Mouse (Mus musculus): Measurements from ENCODE around the gene Ncapd2. TPM values are rescaled to one million over a fixed set of nuclear protein-coding genes. Genes with fewer than 3 reads are reported as not detected.

Ncapd2 gene
- polyA plus RNA-seq, 1 experiment from 2014 or later: 140 TPM

- no peak overlapping the region for H3K27ac ChIP-seq
- no peaks in the 10 kb centered on the region for H3K9me3 ChIP-seq
- ATAC-seq (ENCODE audit: low FRiP score, low read depth): no peak
- WGBS: 13% methylated on average over 22 of the region's 22 CpGs
- peaks cover 48% of the 10 kb centered on the region for H3K36me3 ChIP-seq
- H3K4me1 ChIP-seq: peaks cover 42% of the 10 kb centered on the region
- H3K27me3 ChIP-seq (replicated peaks): no peaks in the 10 kb centered on the region
- no peak overlapping the region for H3K9ac ChIP-seq
- H3K4me3 ChIP-seq: no peak overlapping the region
- H3K4me2 ChIP-seq (replicated peaks): no peak overlapping the region
These were observed 30.4 kb downstream of the Ncapd2 start for GRCm38 (mm10) chr6:125160854-125161760.

- Histone ChIP-seq H3K27me3 (replicated peaks) (no peaks in the 10 kb centered on the region), H3K36me3 (peaks cover 49% of the 10 kb centered on the region), H3K4me1 (peaks cover 38% of the 10 kb centered on the region), H3K4me2 (replicated peaks) (no peak overlapping the region), H3K9ac (no peak overlapping the region), H3K27ac (no peak overlapping the region), H3K4me3 (no peak overlapping the region), H3K9me3 (no peaks in the 10 kb centered on the region)
- no peak for ATAC-seq (ENCODE audit: low FRiP score, low read depth)
- WGBS: 60% methylated on average over 10 of the region's 10 CpGs
These were observed 31.0 kb downstream of the Ncapd2 start for GRCm38 (mm10) chr6:125160558-125160853.

- H3K9ac ChIP-seq: no peak overlapping the region
- H3K4me2 ChIP-seq (replicated peaks): no peak overlapping the region
- peaks cover 38% of the 10 kb centered on the region for H3K4me1 ChIP-seq
- H3K9me3 ChIP-seq: no peaks in the 10 kb centered on the region
- no peak for ATAC-seq (ENCODE audit: low FRiP score, low read depth)
- no peaks in the 10 kb centered on the region for H3K27me3 ChIP-seq (replicated peaks)
- WGBS: 89% methylated on average over 7 of the region's 7 CpGs
- no peak overlapping the region for H3K4me3 ChIP-seq
- H3K27ac ChIP-seq: no peak overlapping the region
- peaks cover 52% of the 10 kb centered on the region for H3K36me3 ChIP-seq
These were observed 31.5 kb downstream of the Ncapd2 start for GRCm38 (mm10) chr6:125159773-125160557.

- no peak for ATAC-seq (ENCODE audit: low FRiP score, low read depth)
- Histone ChIP-seq H3K27me3 (replicated peaks) (no peaks in the 10 kb centered on the region), H3K9ac (no peak overlapping the region), H3K4me2 (replicated peaks) (no peak overlapping the region), H3K4me3 (no peak overlapping the region), H3K9me3 (no peaks in the 10 kb centered on the region), H3K36me3 (peaks cover 54% of the 10 kb centered on the region), H3K27ac (no peak overlapping the region), H3K4me1 (peaks cover 32% of the 10 kb centered on the region)
- WGBS: 86% methylated on average over 15 of the region's 15 CpGs
These were observed 32.5 kb downstream of the Ncapd2 start for GRCm38 (mm10) chr6:125158944-125159492.

- H3K27me3 ChIP-seq (replicated peaks): no peaks in the 10 kb centered on the region
These were observed 34.4 kb downstream of the Ncapd2 start for GRCm38 (mm10) chr6:125156903-125157614.

GRCm38 (mm10) chr6:125156491-125156890 is 35.0 kb downstream of the Ncapd2 start:
- H3K27me3 ChIP-seq (replicated peaks): no peaks in the 10 kb centered on the region
- peaks cover 59% of the 10 kb centered on the region for H3K36me3 ChIP-seq
- H3K4me1 ChIP-seq: peaks cover 27% of the 10 kb centered on the region
- WGBS: 87% methylated on average over 3 of the region's 3 CpGs
- H3K27ac ChIP-seq: no peak overlapping the region
- ATAC-seq (ENCODE audit: low FRiP score, low read depth): peak; percentile 10
- no peaks in the 10 kb centered on the region for H3K9me3 ChIP-seq
- H3K4me3 ChIP-seq: no peak overlapping the region
- H3K9ac ChIP-seq: no peak overlapping the region
- H3K4me2 ChIP-seq (replicated peaks): no peak overlapping the region

More at GRCm38 (mm10) chr6:125156903-125157614, 34.4 kb downstream of the Ncapd2 start:
- WGBS: 16% methylated on average over 7 of the region's 7 CpGs
- H3K4me1 ChIP-seq: peaks cover 27% of the 10 kb centered on the region
- no peaks in the 10 kb centered on the region for H3K9me3 ChIP-seq
- H3K27ac ChIP-seq: peak overlapping the region; percentile 54; the same call in 1 of the 2 replicates
- H3K9ac ChIP-seq: 0 out of 2 replicates have a peak overlapping the region, but pooled peaks have one; percentile 3
- H3K4me3 ChIP-seq: no peak overlapping the region
- no peak overlapping the region for H3K4me2 ChIP-seq (replicated peaks)
- peaks cover 59% of the 10 kb centered on the region for H3K36me3 ChIP-seq
- ATAC-seq (ENCODE audit: low FRiP score, low read depth): peak; percentile 44

- no peak overlapping the region for H3K9ac ChIP-seq
- peaks cover 20% of the 10 kb centered on the region for H3K4me1 ChIP-seq
- 92% methylated on average over 8 of the region's 8 CpGs for WGBS
- no peak overlapping the region for H3K4me2 ChIP-seq (replicated peaks)
- no peaks in the 10 kb centered on the region for H3K9me3 ChIP-seq
- no peak overlapping the region for H3K27ac ChIP-seq
- H3K27me3 ChIP-seq (replicated peaks): no peaks in the 10 kb centered on the region
- H3K36me3 ChIP-seq: peaks cover 54% of the 10 kb centered on the region
- ATAC-seq (ENCODE audit: low FRiP score, low read depth): no peak
- H3K4me3 ChIP-seq: no peak overlapping the region
These were observed 36.2 kb downstream of the Ncapd2 start for GRCm38 (mm10) chr6:125155262-125155661.

GRCm38 (mm10) chr6:125154550-125154949 is 37.0 kb downstream of the Ncapd2 start:
- Histone ChIP-seq H3K36me3 (peaks cover 46% of the 10 kb centered on the region), H3K9ac (no peak overlapping the region), H3K27me3 (replicated peaks) (no peaks in the 10 kb centered on the region), H3K9me3 (no peaks in the 10 kb centered on the region), H3K4me1 (peaks cover 20% of the 10 kb centered on the region), H3K4me2 (replicated peaks) (no peak overlapping the region), H3K4me3 (no peak overlapping the region), H3K27ac (no peak overlapping the region)
- ATAC-seq (ENCODE audit: low FRiP score, low read depth): no peak

- Histone ChIP-seq H3K9me3 (no peaks in the 10 kb centered on the region), H3K27ac (no peak overlapping the region), H3K4me2 (replicated peaks) (no peak overlapping the region), H3K4me1 (peaks cover 26% of the 10 kb centered on the region), H3K9ac (no peak overlapping the region), H3K27me3 (replicated peaks) (no peaks in the 10 kb centered on the region), H3K4me3 (no peak overlapping the region), H3K36me3 (peaks cover 38% of the 10 kb centered on the region)
- 90% methylated on average over 4 of the region's 4 CpGs for WGBS
- no peak for ATAC-seq (ENCODE audit: low FRiP score, low read depth)
These were observed 37.8 kb downstream of the Ncapd2 start for GRCm38 (mm10) chr6:125153682-125154081.

GRCm38 (mm10) chr6:125153018-125153389 is 38.5 kb downstream of the Ncapd2 start:
- H3K27me3 ChIP-seq (replicated peaks): no peaks in the 10 kb centered on the region
- H3K4me1 ChIP-seq: peaks cover 32% of the 10 kb centered on the region
- peaks cover 34% of the 10 kb centered on the region for H3K36me3 ChIP-seq
- ATAC-seq (ENCODE audit: low FRiP score, low read depth): no peak
- H3K4me2 ChIP-seq (replicated peaks): no peak overlapping the region
- WGBS: 86% methylated on average over 5 of the region's 5 CpGs
- no peaks in the 10 kb centered on the region for H3K9me3 ChIP-seq
- H3K9ac ChIP-seq: no peak overlapping the region
- H3K4me3 ChIP-seq: no peak overlapping the region
- no peak overlapping the region for H3K27ac ChIP-seq

GRCm38 (mm10) chr6:125152212-125153017 is 39.1 kb downstream of the Ncapd2 start:
- no peaks in the 10 kb centered on the region for H3K27me3 ChIP-seq (replicated peaks)
- no peak for ATAC-seq (ENCODE audit: low FRiP score, low read depth)
- no peaks in the 10 kb centered on the region for H3K9me3 ChIP-seq
- peaks cover 34% of the 10 kb centered on the region for H3K4me1 ChIP-seq
- WGBS: 86% methylated on average over 22 of the region's 22 CpGs
- H3K4me2 ChIP-seq (replicated peaks): no peak overlapping the region
- H3K4me3 ChIP-seq: no peak overlapping the region
- H3K27ac ChIP-seq: no peak overlapping the region
- H3K9ac ChIP-seq: no peak overlapping the region
- H3K36me3 ChIP-seq: peaks cover 34% of the 10 kb centered on the region

All from neural tube, embryonic 12.5 days (tissue).